Mouse (Mus musculus): ENCODE measurements at regions not wholly inside any gene's neighbourhood (a gene's known extent, or its start where the extent isn't known, plus 50 kb on each side); places are given as distances from the start of the nearest gene placed in this dataset.
"Not testable (repeated sequence)": the region's sequence is repeated elsewhere in the genome, so short reads cannot be mapped to it uniquely, and the experiment has no call there.

DNA sequence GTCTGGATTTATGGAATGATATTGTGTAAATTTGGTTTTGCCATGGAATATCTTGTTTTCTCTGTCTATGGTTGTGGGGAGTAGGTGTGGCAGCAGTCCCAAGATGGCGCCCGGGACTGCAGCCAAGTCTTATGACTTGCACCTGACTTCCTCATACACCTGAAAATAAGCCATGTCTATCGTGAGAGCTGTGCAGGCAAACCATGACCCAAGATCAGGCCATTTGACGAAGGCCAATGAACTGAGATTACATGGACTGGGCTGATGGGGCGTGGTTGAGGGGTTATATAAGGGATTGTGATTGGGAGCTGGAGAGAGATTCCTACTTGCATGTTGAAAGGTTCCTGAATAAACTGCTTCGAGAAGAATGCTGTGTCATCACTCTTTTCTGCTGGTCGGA, 139.5 kb downstream of the Slc6a15 start:
- H3K9ac ChIP-seq; H3K4me1 ChIP-seq; H3K4me3 ChIP-seq; H3K27me3 ChIP-seq; H3K9me3 ChIP-seq; H3K36me3 ChIP-seq; H3K4me2 ChIP-seq; H3K27ac ChIP-seq; ATAC-seq (ENCODE audit: insufficient number of reproducible peaks, low FRiP score, low TSS enrichment, low read depth): not testable (repeated sequence)
- 91% methylated on average over 7 of the region's 7 CpGs for WGBS

DNA sequence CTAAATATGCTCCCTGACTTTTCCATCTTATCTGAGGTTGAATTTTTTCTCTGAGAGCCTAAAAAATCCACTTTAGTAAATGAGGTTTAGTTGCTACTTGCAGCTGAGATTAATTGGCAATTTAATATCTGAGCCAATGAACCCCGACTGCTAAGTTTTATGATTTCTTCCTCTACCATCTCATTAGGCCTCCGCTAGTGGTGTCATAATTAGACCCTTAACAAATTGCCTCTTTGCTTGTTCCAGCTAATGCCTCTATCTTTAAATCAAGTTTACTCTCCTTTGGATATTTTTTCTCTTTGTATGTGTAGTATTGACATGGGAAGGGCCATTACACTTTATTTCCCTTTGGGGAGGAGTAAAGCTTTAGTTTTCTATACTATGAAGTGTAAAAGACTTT, 176.9 kb downstream of the Slc6a15 start:
- Histone ChIP-seq H3K27me3 (no peaks in the 10 kb centered on the region), H3K9ac (no peak overlapping the region), H3K9me3 (no peaks in the 10 kb centered on the region), H3K4me2 (no peak overlapping the region), H3K27ac (no peak overlapping the region), H3K36me3 (no peaks in the 10 kb centered on the region), H3K4me3 (no peak overlapping the region), H3K4me1 (no peaks in the 10 kb centered on the region)
- WGBS: 37% methylated on average over 2 of the region's 2 CpGs
- ATAC-seq (ENCODE audit: insufficient number of reproducible peaks, low FRiP score, low TSS enrichment, low read depth): no peak

DNA sequence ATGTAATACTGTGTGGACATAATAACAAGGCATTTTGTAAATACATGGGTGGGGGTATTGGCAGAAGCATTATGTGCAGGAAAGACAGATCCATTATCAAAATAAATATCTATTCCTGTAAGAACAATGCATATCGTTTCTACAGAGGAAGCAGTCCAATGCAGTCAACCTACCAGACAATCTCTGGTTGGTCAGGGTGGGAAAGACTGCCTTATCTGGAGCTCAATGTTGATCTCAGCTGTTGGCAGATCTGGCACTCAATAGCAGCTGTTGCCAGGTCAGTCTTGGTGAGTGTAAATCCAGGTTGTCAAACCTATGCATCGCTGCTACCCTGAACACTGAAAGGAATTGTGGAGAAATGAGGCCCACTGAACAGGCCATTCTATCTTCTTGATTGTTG, 181.9 kb downstream of the Slc6a15 start:
- ATAC-seq (ENCODE audit: insufficient number of reproducible peaks, low FRiP score, low TSS enrichment, low read depth): no peak
- H3K4me2 ChIP-seq: no peak overlapping the region
- 82% methylated on average over 2 of the region's 2 CpGs for WGBS

DNA sequence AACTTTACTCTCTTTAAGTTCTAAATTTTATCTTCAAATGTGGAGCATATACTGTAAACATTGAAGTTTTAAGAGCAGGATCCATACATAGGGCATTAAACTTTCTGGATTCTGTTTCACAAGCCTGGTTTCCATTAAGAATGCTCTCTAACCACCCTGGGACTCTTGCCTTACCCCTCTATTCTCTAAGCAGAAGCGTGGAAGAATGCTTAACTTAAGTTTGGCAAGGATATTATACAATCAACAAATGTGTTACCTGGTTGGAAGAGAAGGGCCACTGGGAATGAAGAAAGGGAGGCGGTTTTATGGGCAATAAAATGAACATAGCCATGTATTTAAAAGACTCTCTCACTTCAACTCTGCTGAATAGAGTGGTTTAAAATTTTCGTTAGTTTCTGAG, 217.5 kb downstream of the Slc6a15 start:
- Histone ChIP-seq H3K9me3 (no peaks in the 10 kb centered on the region), H3K9ac (no peak overlapping the region), H3K4me2 (no peak overlapping the region), H3K4me3 (no peak overlapping the region), H3K4me1 (no peaks in the 10 kb centered on the region), H3K27ac (no peak overlapping the region), H3K36me3 (no peaks in the 10 kb centered on the region), H3K27me3 (no peaks in the 10 kb centered on the region)
- 25% methylated on average over 3 of the region's 3 CpGs for WGBS
- no peak; the same call in 1 of the 2 replicates for ATAC-seq (ENCODE audit: insufficient number of reproducible peaks, low FRiP score, low TSS enrichment, low read depth)

More for the DNA sequence above, 181.9 kb downstream of the Slc6a15 start:
- no peak overlapping the region for H3K27ac ChIP-seq
- no peak overlapping the region for H3K9ac ChIP-seq
- H3K4me1 ChIP-seq: 0 out of 2 replicates have a peak, but pooled peaks cover 3% of the 10 kb centered on the region
- H3K27me3 ChIP-seq: no peaks in the 10 kb centered on the region
- H3K4me3 ChIP-seq: no peak overlapping the region
- H3K36me3 ChIP-seq: no peaks in the 10 kb centered on the region
- no peaks in the 10 kb centered on the region for H3K9me3 ChIP-seq

DNA sequence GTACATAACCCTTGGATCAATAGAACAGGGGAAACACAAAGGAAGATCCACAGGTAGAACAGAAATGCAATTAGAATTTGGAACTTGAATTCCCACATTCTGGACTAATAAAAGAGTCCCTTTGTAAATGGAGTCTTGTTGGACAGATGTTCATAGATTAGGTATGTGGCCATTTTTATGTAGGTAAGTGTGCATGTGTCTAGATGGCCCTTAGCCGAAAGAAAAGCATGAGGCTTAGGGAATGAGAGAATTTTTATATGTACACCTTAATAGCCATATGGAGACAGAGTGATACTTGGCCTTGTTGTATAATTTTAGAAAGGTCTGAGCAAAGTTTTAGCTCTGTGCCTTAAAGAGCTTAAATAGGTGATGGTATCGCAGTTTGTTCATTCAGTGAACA, 217.9 kb downstream of the Slc6a15 start:
- Histone ChIP-seq H3K36me3 (no peaks in the 10 kb centered on the region), H3K4me2 (no peak overlapping the region)
- 68% methylated on average over 2 of the region's 2 CpGs for WGBS

DNA sequence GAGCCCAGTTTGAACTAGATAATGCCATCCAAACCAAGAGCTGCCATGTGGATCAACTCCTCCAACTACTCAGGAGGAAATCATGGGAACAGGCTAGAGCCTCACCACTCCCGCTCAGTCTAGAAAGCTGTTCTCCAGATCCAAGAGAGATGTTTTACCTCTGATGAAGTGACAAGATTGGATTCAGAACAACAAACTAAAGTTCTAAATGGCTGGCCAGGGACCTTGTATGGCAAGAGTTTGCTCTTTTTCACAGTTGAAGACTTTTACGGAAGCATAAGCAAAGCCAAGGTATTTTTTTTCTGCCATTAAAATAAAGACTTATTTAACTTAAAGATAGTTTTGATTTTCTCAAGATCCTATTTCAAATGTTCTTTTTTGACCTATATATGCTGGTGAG, 224.4 kb downstream of the Slc6a15 start:
- Histone ChIP-seq H3K4me1 (no peaks in the 10 kb centered on the region), H3K9me3 (no peaks in the 10 kb centered on the region), H3K27me3 (no peaks in the 10 kb centered on the region), H3K4me2 (no peak overlapping the region), H3K9ac (no peak overlapping the region), H3K36me3 (no peaks in the 10 kb centered on the region), H3K4me3 (no peak overlapping the region), H3K27ac (no peak overlapping the region)
- ATAC-seq (ENCODE audit: insufficient number of reproducible peaks, low FRiP score, low TSS enrichment, low read depth): no peak
- 45% methylated on average over 2 of the region's 2 CpGs for WGBS

More for the DNA sequence above, 217.9 kb downstream of the Slc6a15 start:
- Histone ChIP-seq H3K4me3 (no peak overlapping the region), H3K27ac (no peak overlapping the region), H3K9ac (no peak overlapping the region), H3K9me3 (no peaks in the 10 kb centered on the region), H3K4me1 (no peaks in the 10 kb centered on the region), H3K27me3 (no peaks in the 10 kb centered on the region)
- no peak for ATAC-seq (ENCODE audit: insufficient number of reproducible peaks, low FRiP score, low TSS enrichment, low read depth)

DNA sequence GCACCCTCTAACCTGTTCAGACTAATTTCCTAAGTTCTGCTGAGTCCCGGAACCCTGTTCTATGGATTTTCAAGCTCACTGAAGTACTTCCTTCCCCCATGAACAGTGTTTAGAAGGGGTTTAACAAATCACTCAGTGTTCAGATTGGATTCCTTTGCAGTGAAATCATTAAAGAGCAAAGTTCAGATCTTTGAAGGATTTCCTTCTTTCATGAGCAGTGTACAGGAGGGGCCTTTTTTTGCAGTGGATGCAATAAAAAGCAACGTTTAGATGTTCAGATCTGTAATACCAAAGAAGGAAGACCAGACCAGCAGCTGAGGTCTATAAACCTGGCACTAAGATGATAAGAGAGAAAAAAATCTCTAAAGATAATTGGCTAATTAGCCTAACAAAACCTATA, 273.6 kb downstream of the Slc6a15 start:
- no peak overlapping the region for H3K4me3 ChIP-seq
- no peak overlapping the region for H3K27ac ChIP-seq
- no peak overlapping the region for H3K4me2 ChIP-seq
- ATAC-seq (ENCODE audit: insufficient number of reproducible peaks, low FRiP score, low TSS enrichment, low read depth): no peak
- no peaks in the 10 kb centered on the region for H3K4me1 ChIP-seq
- no peak overlapping the region for H3K9ac ChIP-seq
- H3K9me3 ChIP-seq: no peaks in the 10 kb centered on the region
- no peaks in the 10 kb centered on the region for H3K27me3 ChIP-seq
- 59% methylated on average over 2 of the region's 2 CpGs for WGBS
- H3K36me3 ChIP-seq: no peaks in the 10 kb centered on the region

DNA sequence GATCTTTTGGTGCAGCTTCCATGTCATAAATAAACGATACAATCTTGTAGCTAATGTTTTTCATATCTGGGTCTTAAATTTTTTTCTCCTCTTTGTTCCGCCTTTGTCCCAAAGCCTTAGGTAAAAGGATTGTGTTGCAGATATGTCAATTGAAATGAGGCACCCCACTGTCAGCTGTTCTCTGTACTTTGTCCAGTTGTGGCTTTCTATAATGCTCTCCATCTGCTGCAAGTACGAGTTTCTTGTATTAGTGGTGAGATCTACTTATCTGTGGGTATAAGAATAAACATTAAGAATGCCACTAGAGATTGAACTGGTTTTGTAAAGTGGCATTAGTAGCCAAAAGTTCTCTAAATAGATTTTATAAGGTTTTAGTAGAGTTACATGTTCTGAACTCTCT, 282.3 kb downstream of the Slc6a15 start:
- Histone ChIP-seq H3K27me3 (no peaks in the 10 kb centered on the region), H3K4me3 (no peak overlapping the region), H3K4me2 (no peak overlapping the region), H3K4me1 (no peaks in the 10 kb centered on the region), H3K36me3 (no peaks in the 10 kb centered on the region), H3K9ac (no peak overlapping the region), H3K27ac (no peak overlapping the region), H3K9me3 (no peaks in the 10 kb centered on the region)
- ATAC-seq (ENCODE audit: insufficient number of reproducible peaks, low FRiP score, low TSS enrichment, low read depth): no peak
- WGBS: 69% methylated on average over 3 of the region's 3 CpGs

DNA sequence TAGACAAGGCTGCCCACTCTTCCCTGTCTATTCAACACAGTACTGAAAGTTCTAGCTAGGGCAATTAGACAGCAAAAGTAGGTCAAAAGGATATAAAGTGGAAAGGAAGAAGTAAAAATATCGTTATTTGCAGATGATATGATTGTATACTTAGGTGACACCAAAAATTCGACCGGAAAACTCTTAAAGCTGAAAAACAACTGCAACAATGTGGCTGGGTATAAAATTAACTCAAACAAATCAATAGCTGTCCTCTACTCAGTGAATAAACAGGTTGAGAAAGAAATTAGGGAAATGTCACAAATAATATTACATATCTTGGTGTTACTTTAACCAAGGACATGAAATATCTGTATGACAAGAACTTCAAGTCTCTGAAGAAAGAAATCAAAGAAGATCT, 305.5 kb downstream of the Slc6a15 start:
- Histone ChIP-seq H3K36me3 (no peaks in the 10 kb centered on the region), H3K9me3 (no peaks in the 10 kb centered on the region), H3K4me3 (no peak overlapping the region), H3K27ac (no peak overlapping the region), H3K9ac (no peak overlapping the region), H3K4me2 (no peak overlapping the region), H3K4me1 (no peaks in the 10 kb centered on the region), H3K27me3 (no peaks in the 10 kb centered on the region)
- WGBS: 76% methylated on average over 3 of the region's 3 CpGs
- ATAC-seq (ENCODE audit: insufficient number of reproducible peaks, low FRiP score, low TSS enrichment, low read depth): no peak

DNA sequence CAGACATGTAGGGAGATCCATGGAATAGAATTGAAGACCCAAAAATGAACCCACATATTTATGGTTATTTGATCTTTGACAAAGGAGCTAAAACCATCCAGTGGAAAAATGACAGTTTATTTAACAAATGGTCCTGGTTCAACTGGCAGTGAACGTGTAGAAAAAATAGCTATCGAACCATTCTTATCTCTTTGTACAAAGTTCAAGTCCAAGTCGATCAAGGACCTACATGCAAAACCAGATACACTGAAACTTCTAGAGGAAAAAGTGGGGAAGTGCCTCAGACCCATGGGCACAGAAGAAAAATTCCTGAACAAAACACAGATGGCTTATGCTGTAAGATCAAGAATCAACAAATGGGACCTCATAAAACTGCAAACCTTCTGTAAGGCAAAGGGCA, 306.2 kb downstream of the Slc6a15 start:
- no peak for ATAC-seq (ENCODE audit: insufficient number of reproducible peaks, low FRiP score, low TSS enrichment, low read depth)
- Histone ChIP-seq H3K27ac (no peak overlapping the region), H3K9me3 (no peaks in the 10 kb centered on the region), H3K36me3 (no peaks in the 10 kb centered on the region), H3K4me2 (no peak overlapping the region), H3K4me3 (no peak overlapping the region), H3K27me3 (no peaks in the 10 kb centered on the region), H3K4me1 (no peaks in the 10 kb centered on the region), H3K9ac (no peak overlapping the region)
- WGBS: 88% methylated on average over 3 of the region's 3 CpGs

DNA sequence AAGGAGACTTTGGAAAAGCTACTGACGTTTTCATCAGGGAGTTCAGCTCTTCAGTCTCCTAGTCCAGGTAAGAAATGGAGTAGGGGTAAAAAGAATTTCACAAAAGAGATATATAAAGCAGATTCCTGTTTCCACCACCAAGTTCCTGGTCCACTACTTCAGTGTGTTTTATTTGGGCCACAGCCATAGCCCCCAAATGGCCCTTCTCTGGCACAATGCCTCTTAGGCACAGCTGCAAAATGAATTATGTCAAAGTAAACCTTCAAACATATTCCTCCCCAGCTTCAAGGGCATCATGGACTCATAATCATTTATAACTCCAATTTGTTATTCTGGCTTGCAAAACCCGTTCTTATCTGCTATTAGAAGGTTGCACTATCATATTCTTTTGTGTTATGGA, 325.1 kb downstream of the Slc6a15 start:
- Histone ChIP-seq H3K36me3 (no peaks in the 10 kb centered on the region), H3K9ac (no peak overlapping the region), H3K4me3 (no peak overlapping the region), H3K9me3 (no peaks in the 10 kb centered on the region), H3K4me1 (no peaks in the 10 kb centered on the region), H3K4me2 (no peak overlapping the region), H3K27ac (no peak overlapping the region), H3K27me3 (no peaks in the 10 kb centered on the region)
- WGBS: 46% methylated on average over 2 of the region's 2 CpGs
- no peak for ATAC-seq (ENCODE audit: insufficient number of reproducible peaks, low FRiP score, low TSS enrichment, low read depth)

DNA sequence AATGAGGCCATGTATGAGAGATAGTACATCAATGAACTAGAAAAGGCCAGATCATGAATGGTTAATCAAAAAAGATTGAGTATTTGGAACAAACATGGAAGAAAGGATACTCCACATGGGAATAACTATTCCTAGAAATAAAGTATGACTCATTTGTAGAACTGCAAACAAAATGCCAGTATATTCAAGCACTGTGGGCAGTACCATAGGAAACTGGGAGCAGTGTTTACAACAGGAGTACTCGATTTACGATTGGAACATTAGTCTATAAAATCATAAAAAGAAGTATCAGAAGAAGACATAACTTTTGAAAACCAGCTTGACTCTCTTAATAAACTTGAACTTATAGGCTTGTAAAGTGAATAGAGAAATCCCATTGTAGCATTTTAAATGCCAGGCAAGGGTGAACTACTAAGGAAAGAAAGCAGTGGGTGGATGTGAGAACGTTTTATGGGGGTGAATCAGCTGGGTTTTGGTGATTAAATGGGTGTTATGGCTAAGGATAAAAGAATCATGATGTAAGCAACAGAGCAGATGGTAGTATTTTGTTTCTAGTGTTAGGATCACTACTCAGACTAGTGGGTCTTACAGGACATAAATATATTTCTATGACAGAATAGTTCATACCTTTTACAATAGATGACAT, 347.6 kb downstream of the Slc6a15 start:
- Histone ChIP-seq H3K9ac (no peak overlapping the region), H3K27me3 (no peaks in the 10 kb centered on the region), H3K4me3 (no peak overlapping the region), H3K9me3 (no peaks in the 10 kb centered on the region), H3K4me2 (no peak overlapping the region), H3K36me3 (no peaks in the 10 kb centered on the region), H3K4me1 (no peaks in the 10 kb centered on the region), H3K27ac (no peak overlapping the region)
- no peak for ATAC-seq (ENCODE audit: insufficient number of reproducible peaks, low FRiP score, low TSS enrichment, low read depth)
- WGBS: 32% methylated on average over 3 of the region's 3 CpGs

Data from limb, embryonic 15.5 days (tissue).